Mouse (Mus musculus) urinary bladder, postnatal 36 days (tissue): ENCODE results near the gene Wdr90.
"Not testable (repeated sequence)": the region's sequence is repeated elsewhere in the genome, so short reads cannot be mapped to it uniquely, and the experiment has no call there.

Experiments
- DNase-seq, 2 experiments: peaks; one replicate each; pipeline ENCODE4 v3.0.0; 2022; ENCODE audit warnings: low spot score in 2 of 2, mixed read lengths in 1 of 2

Gene Wdr90

GRCm38 (mm10) chr17:25877741-25878610, 16.7 kb upstream of the Wdr90 start:
- no peak for DNase-seq

DNA sequence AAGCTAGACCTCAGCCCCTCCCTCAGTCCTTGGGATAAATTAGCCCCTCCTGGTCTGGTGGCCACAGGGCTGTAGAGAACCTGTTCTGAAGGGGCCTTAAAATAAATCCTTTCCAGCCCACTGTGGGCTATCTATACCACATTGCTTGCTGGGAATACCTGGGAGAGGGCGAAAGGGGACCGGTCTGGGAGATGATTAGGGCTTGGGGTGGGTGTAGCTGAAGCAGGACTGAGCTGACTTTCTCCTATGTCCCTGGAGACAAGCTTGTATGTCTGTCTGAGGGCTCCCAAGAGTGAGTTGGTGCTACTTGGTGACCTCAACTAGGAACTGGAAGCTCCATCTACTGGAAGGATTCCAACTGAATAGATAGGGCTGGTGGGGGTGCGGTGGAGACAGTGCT, 15.7 kb upstream of the Wdr90 start:
- no peak for DNase-seq

DNA sequence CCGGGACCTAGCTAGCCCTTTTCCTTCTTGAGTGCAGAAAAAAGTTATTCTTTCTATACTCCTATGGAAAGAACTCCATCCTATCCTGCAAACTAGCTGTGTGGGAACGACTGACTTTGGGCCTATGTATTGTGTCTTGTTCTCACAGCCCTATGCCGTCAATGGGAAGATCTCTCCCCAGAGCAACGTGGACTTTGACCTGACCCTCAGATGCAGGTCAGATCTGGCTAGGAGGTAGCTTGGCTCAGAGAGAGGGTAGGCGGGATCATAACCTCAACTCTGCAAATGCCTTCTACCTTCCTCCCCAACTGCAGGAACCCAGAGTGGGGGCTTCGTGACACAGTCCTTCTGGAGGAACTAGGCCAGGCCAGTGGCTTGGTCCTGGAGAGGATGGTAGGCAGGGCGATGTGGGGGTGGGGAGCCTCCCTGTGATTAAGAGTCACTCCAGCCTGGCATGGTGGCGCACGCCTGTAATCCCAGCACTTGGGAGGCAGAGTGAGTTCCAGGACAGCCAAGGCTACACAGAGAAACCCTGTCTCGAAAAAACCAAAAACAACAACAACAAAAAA, 15.1 kb upstream of the Wdr90 start:
- no peak for DNase-seq

DNA sequence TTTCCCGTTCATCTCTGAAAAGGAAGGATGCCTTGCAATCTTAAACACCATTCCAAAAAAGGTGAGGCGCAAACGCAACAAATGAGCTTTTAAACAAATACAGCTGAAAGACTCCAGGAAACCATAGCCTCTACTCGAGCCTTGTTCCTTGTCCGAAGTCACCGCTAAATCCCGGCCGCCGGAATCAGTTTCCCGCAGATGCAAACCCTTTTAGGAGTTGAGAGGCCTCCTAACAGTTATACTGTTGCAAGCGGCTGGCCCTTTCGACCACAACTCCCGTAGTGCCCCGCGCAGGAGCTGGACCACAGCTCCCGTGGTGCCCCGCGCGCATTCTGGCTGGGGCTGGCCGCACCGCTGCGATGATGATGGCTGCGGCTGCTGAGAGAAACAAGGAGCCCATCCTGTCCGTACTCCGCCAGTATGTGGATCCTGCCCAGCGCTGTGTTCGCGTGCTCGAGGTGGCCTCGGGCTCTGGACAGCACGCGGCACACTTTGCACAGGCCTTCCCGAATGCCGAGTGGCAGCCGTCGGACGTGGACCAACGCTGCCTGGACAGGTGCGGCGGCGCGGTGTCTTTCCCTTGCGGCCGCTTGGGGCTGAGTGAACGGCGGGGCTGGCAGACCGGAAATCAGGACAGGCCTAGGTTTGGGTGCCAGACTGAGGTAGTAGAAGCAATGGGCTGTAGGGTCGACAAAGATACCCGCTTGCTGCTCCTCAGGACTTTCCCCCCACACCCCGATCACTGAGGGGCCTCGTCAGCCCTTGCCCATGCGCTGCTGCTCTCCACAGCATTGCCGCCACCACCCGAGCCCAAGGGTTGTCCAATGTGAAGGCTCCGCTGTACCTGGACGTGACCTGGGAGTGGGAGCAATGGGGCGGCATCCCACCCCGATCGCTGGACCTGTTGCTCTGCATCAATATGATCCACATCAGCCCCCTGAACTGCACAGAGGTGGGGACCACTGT, 14.2 kb upstream of the Wdr90 start:
- DNase-seq, result peak; percentile 81 to 90

GRCm38 (mm10) chr17:25874721-25875170, 13.4 kb upstream of the Wdr90 start, which contains the start of gene Mettl26:
Gene Mettl26, plus strand, starts transcription at chr17:25875074.
- DNase-seq, result peak; percentile 93 to 95

GRCm38 (mm10) chr17:25874148-25874720, 12.9 kb upstream of the Wdr90 start:
- no peak for DNase-seq

DNA sequence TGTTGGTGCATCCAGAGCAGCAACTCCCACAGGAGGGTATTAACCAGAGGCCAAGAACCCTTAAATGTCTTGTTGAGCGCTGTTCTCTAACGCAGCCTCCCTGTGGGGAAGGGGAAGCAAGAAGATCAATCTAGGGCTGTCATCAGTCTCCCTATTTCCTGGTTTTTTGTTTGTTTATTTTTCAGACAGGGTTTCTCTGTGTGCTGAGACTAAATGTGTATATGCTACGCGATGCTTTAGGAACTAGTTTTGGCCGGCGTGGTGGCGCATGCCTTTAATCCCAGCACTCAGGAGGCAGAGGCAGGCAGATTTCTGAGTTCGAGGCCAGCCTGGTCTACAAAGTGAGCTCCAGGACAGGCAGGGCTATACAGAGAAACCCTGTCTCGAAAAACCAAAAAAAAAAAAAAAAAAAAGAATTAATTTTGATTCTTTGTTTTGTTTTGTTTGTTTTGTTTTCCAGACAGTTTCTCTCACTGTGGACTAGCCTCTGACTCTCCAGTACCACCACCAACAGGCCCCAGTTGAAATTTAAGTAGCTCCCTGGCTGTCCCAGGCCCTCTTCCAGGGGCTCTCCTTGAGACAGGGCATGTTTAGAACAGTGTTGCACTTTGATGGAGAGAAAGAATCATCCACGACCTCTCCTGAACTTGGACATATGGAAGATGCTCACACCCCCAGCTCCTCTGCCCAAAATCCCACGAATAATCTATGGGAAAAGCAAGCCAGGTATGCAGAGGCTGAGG, 12.3 kb upstream of the Wdr90 start:
- no peak for DNase-seq

GRCm38 (mm10) chr17:25872676-25873075, 11.4 kb upstream of the Wdr90 start:
- DNase-seq, result no peak

- DNase-seq, result not testable (repeated sequence)
These were observed 10.3 kb upstream of the Wdr90 start for GRCm38 (mm10) chr17:25871566-25871965.

- DNase-seq, result no peak
These were observed 8.7 kb upstream of the Wdr90 start for GRCm38 (mm10) chr17:25869954-25870353.

- DNase-seq, result no peak
These were observed 8.2 kb upstream of the Wdr90 start for GRCm38 (mm10) chr17:25869498-25869897.

- DNase-seq, result peak; percentile 76 to 83
These were observed 7.4 kb upstream of the Wdr90 start, which contains the start of gene Mcrip2 for GRCm38 (mm10) chr17:25868601-25869191. Gene Mcrip2, minus strand, starts transcription at chr17:25868764.

GRCm38 (mm10) chr17:25867836-25868600, 6.7 kb upstream of the Wdr90 start:
- DNase-seq, result peak in 1 of 2 experiments; percentile 64

DNA sequence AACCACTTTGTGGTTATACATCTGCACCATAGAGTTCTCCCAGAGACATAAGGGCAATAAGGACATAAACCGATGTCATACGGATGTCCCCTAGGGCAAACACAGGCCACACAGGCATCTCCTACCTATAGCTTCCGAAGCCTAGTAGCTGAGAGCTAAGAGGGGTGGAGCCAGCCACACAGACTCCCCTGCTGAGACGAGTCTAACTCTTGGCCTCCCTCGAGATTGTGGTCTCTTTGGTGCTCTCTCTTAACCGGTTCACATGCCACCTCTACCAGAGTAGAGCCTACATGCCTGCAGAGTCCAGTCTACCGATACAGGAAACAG, 6.2 kb upstream of the Wdr90 start:
- DNase-seq, result no peak

DNA sequence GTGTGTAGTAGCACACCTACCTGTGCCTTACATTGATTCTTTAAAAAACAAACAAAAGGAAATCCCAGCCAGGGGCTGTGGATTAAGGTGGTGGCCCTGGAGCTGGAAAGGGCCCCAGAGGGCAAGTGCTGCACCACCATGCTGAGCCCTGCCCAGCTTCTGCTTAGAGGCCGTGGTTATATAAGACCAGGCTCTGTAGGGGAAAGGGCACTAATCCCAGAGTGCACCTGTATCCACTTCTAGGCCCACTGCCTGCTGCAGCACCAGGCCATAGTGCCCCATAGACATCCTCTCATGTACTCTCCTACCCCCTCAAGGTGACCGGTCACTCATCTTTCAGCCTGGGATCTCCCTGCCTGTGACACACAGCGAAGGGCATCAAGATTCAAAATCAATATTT, 4.9 kb upstream of the Wdr90 start:
- no peak for DNase-seq

GRCm38 (mm10) chr17:25865288-25865687, 4.0 kb upstream of the Wdr90 start:
- DNase-seq, result no peak

DNA sequence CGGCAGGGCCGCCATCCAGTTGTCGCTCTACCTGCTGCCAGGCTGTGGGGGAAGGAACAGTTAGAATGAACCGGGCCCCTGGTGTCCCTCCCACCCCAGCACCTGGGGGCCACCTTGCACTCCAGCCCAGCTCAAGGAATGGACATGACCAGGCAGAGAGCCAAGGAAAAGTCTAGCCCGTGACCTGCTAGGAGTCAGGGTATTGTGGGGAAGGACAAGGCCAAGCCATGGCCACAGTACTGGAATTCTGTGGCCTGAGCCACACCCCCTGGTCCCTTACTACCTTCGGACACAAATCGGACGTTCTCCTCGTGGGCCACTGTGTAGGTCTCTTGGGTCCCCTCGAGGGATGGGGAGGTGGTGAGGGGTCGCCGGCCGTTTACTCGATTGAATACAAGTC, 3.0 kb upstream of the Wdr90 start:
- DNase-seq, result no peak

- no peak for DNase-seq
These were observed 2.4 kb upstream of the Wdr90 start for GRCm38 (mm10) chr17:25863681-25864080.

- DNase-seq, result no peak
These were observed 657 bp upstream of the Wdr90 start for GRCm38 (mm10) chr17:25861704-25862612.
